Mouse (Mus musculus) heart, adult 18-20 months (tissue): ENCODE results near the gene Padi3. TPM values are rescaled to one million over a fixed set of nuclear protein-coding genes. Genes with fewer than 3 reads are reported as not detected.

Experiments
- total RNA-seq, 2 experiments: library from RNA; stranded (reverse); gene quantifications; 2 replicates each; pipeline ENCODE4 v1.2.3; 2021

Gene Padi3
- total RNA-seq, 2 experiments from 2014 or later, result 0.15 TPM; not detected in 1

Other genes starting within 250 kb of the Padi3 start
- gene Arhgef10l, start 144.6 kb downstream of the Padi3 start, total RNA-seq, result 10 to 100 TPM; 68.5 to 72.7 TPM
- 10 to 100 TPM; 12.2 to 14.9 TPM for gene Rcc2, start 110.1 kb downstream of the Padi3 start, total RNA-seq
- gene Padi6, start 68.0 kb downstream of the Padi3 start, total RNA-seq, result not detected
- gene Padi4, start 36.4 kb downstream of the Padi3 start, total RNA-seq, result 1 to 10 TPM in 1 of 2 experiments, under 1 TPM in 1; 0.51 to 1.5 TPM
- under 1 TPM in 1 of 2 experiments, not detected in 1; 0.23 TPM for gene Padi1, start 35.1 kb upstream of the Padi3 start, total RNA-seq
- gene Padi2, start 95.7 kb upstream of the Padi3 start, total RNA-seq, result 1 to 10 TPM in 1 of 2 experiments, under 1 TPM in 1; 0.97 to 1.4 TPM
- 1,000 to 10,000 TPM; 1,306 to 1,387 TPM for gene Sdhb, start 150.6 kb upstream of the Padi3 start, total RNA-seq
- gene Atp13a2, start 176.2 kb upstream of the Padi3 start, total RNA-seq, result 10 to 100 TPM; 14.3 to 17.3 TPM
- gene Mfap2, start 199.8 kb upstream of the Padi3 start, total RNA-seq, result 1 to 10 TPM; 1.6 to 2.5 TPM
- 1 to 10 TPM; 4.1 to 4.3 TPM for gene Crocc, start 249.9 kb upstream of the Padi3 start, total RNA-seq